Comparison of ENCODE assay signal across 9 mouse cellular contexts in the genomic region with DNA sequence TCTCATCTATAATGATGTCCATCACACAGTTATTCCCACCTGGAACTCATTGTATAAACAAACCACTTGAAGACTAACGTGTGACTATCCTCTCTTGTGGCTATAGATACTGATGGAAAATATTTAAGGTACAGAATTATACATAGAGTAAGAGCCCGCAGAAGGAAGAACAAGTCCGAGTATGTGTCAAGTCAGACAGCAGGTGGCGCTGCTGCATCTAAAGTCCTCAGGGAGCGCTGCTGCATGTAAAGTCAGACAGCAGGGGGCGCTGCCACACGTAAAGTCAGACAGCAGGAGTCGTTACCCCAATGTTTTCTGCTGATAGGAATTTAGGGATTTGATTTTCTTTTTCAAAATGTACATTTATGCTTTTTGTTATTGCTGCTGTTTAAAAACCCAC. TPM values are rescaled to one million over a fixed set of nuclear protein-coding genes. Genes with fewer than 3 reads are reported as not detected.
DNase-seq lines count a peak whose midpoint lies in the region; ATAC-seq and TF ChIP-seq lines count a peak whose summit lies in the region.
"Had no signal": no experiment of that assay in that cellular context is flagged by ENCODE, and none has a peak within 500 bp of the region (broad histone marks: within the 10 kb centered on the region; RNA-seq: fewer than 3 reads in every experiment).

No protein-coding gene starts in this region.

- H3K36me3 ChIP-seq in kidney, postnatal 0 days (ENCODE audit: insufficient read depth, low read length), result no peaks in the 10 kb centered on the region
- no peaks in the 10 kb centered on the region for H3K36me3 ChIP-seq in liver, embryonic 11.5 days (ENCODE audit: control insufficient read depth, insufficient read depth, low read length)
- H3K36me3 ChIP-seq: heart, embryonic 15.5 days had no signal

- TF ChIP-seq CTCF in gastrocnemius, adult 2 months (IDR thresholded peaks at IDR 0.05), result no peak
- TF ChIP-seq CTCF in kidney, postnatal 0 days (IDR thresholded peaks at IDR 0.05; ENCODE audit: low read depth), result peak; percentile 100

- no peaks in the 10 kb centered on the region for H3K4me1 ChIP-seq in kidney, postnatal 0 days (replicated peaks; ENCODE audit: insufficient read depth, low read length)
- H3K4me1 ChIP-seq in liver, embryonic 11.5 days (replicated peaks; ENCODE audit: control insufficient read depth, insufficient read depth, low read length), result no peaks in the 10 kb centered on the region
- H3K4me1 ChIP-seq: heart, embryonic 15.5 days had no signal

- no peak overlapping the region for H3K27ac ChIP-seq in gastrocnemius, adult 2 months
- no peak overlapping the region for H3K27ac ChIP-seq in kidney, postnatal 0 days
- H3K27ac ChIP-seq in liver, embryonic 11.5 days (ENCODE audit: low read depth, low read length), result no peak overlapping the region
- H3K27ac ChIP-seq: heart, embryonic 15.5 days had no signal

- no peaks in the 10 kb centered on the region for H3K27me3 ChIP-seq in kidney, postnatal 0 days (ENCODE audit: insufficient read depth, low read length)
- no peaks in the 10 kb centered on the region for H3K27me3 ChIP-seq in liver, embryonic 11.5 days (replicated peaks; ENCODE audit: control insufficient read depth, insufficient read depth, low read length)

- intact Hi-C loops in gastrocnemius, adult 2 months (cut with DNase I), result no loop called here

- ATAC-seq in kidney, postnatal 0 days (replicated peaks; ENCODE audit: low FRiP score, low read depth), result no peak
- 0 out of 2 replicates have a peak, but pooled peaks have one; percentile 34 for ATAC-seq in liver, embryonic 11.5 days (replicated peaks; ENCODE audit: low FRiP score)

- WGBS in kidney, postnatal 0 days, result 8% methylated on average over 8 of the region's 8 CpGs
- 8% methylated on average over 8 of the region's 8 CpGs for whole genome bisulfite sequencing in liver, embryonic 11.5 days

- H3K4me2 ChIP-seq in kidney, postnatal 0 days (ENCODE audit: low read length), result no peak overlapping the region
- H3K4me2 ChIP-seq in liver, embryonic 11.5 days, result no peak overlapping the region
- H3K4me2 ChIP-seq: heart, embryonic 15.5 days had no signal

- H3K9ac ChIP-seq in kidney, postnatal 0 days (ENCODE audit: low read depth, low read length), result no peak overlapping the region
- H3K9ac ChIP-seq in liver, embryonic 11.5 days (ENCODE audit: low read depth, low read length), result no peak overlapping the region
- H3K9ac ChIP-seq: heart, embryonic 15.5 days had no signal

- peak; percentile 89 for DNase-seq in A20 (ENCODE audit: low read depth, low spot score)
- DNase-seq in WW6 (ENCODE audit: low read depth, low spot score), result peak; percentile 66
- DNase-seq in cerebellum, postnatal 4 days (ENCODE audit: low spot score in 2 of 2), result peak; percentile 87 to 90
- peak; percentile 88 for DNase-seq in gastrocnemius, adult 2 months
- peak; percentile 93 for DNase-seq in kidney, postnatal 0 days (ENCODE audit: low spot score)
- peak; percentile 70 for DNase-seq in liver, embryonic 11.5 days (ENCODE audit: low spot score)
- DNase-seq in ovary, postnatal 10 days (ENCODE audit: low spot score), result peak; percentile 67
- DNase-seq in thymus, postnatal 0 days (ENCODE audit: low spot score), result peak; percentile 94

- no peak overlapping the region for H3K4me3 ChIP-seq in gastrocnemius, adult 2 months
- no peak overlapping the region for H3K4me3 ChIP-seq in kidney, postnatal 0 days (replicated peaks; ENCODE audit: low read depth, low read length)
- no peak overlapping the region for H3K4me3 ChIP-seq in liver, embryonic 11.5 days (ENCODE audit: low read depth, low read length)
- H3K4me3 ChIP-seq: heart, embryonic 15.5 days had no signal

- H3K9me3 ChIP-seq in kidney, postnatal 0 days (replicated peaks; ENCODE audit: low read length), result no peaks in the 10 kb centered on the region
- no peaks in the 10 kb centered on the region for H3K9me3 ChIP-seq in liver, embryonic 11.5 days (ENCODE audit: control insufficient read depth, low read length)
- H3K9me3 ChIP-seq: heart, embryonic 15.5 days had no signal

RNA-seq across cellular contexts. Expression of a gene that starts 5.4 kb away (rescaled TPM):
- total RNA-seq in gastrocnemius, adult 2 months (2021), result not detected
- polyA plus RNA-seq in kidney, postnatal 0 days (2015; fragmentation: Nextera tagmentation; extraction: Ambion mirVana), result not detected in 2 replicates
- polyA plus RNA-seq in liver, embryonic 11.5 days (2014; fragmentation: Nextera tagmentation; extraction: Ambion mirVana), result not detected in 2 replicates
- polyA plus RNA-seq in thymus, postnatal 0 days (2015; fragmentation: Nextera tagmentation; extraction: Ambion mirVana), result 0.09 and 0.12 TPM in 2 replicates
- polyA plus RNA-seq: heart, embryonic 15.5 days had no signal

RNA-seq across cellular contexts. Expression of a gene that starts 42.4 kb away (rescaled TPM):
- not detected for total RNA-seq in gastrocnemius, adult 2 months (2021)
- 0.09 and 0.17 TPM in 2 replicates for polyA plus RNA-seq in kidney, postnatal 0 days (2015; fragmentation: Nextera tagmentation; extraction: Ambion mirVana)
- 0.09 TPM in 1 of 2 replicates, not detected in the other for polyA plus RNA-seq in liver, embryonic 11.5 days (2014; fragmentation: Nextera tagmentation; extraction: Ambion mirVana)
- polyA plus RNA-seq in thymus, postnatal 0 days (2015; fragmentation: Nextera tagmentation; extraction: Ambion mirVana), result 140 and 151 TPM in 2 replicates

Comparison
In these comparisons a context has a peak if more than half of its experiments do, and no peak if none do; other contexts are left out.
1. RNA of a gene that starts 42.4 kb away (polyA plus RNA-seq): 140 to 151 TPM in thymus, postnatal 0 days; 0.09 to 0.17 TPM in kidney, postnatal 0 days and 0.09 TPM in liver, embryonic 11.5 days; every median in the first group is over 100 times any median in the second.
2. Peak in every context shown above with its lines, with median percentiles within 50 percentile points of each other: DNase-seq.